Mouse (Mus musculus): ENCODE data around the gene Rassf4. TPM values are rescaled to one million over a fixed set of nuclear protein-coding genes. Genes with fewer than 3 reads are reported as not detected.
A peak's percentile ranks its signal among the peaks of the same experiment; 100 is the strongest.

Gene Rassf4
- total and polyA plus RNA-seq, 3 experiments: 5.8 to 6.4 (median 5.8) TPM

GRCm38 (mm10) chr6:116664031-116664430 lies 9.7 kb downstream of the Rassf4 start:
- 82% methylated on average over 6 of the region's 6 CpGs for WGBS
- Histone ChIP-seq H3K27me3 (ENCODE audit: control insufficient read depth, insufficient read depth, low read length) (no peaks in the 10 kb centered on the region), H3K27ac (no peak overlapping the region), H3K9ac (ENCODE audit: low read depth, low read length) (no peak overlapping the region), H3K4me1 (ENCODE audit: control insufficient read depth, insufficient read depth, low read length) (peaks cover 1% of the 10 kb centered on the region), H3K36me3 (ENCODE audit: control insufficient read depth, insufficient read depth, low read length) (no peaks in the 10 kb centered on the region), H3K4me3 (no peak overlapping the region), H3K79me2 (replicated peaks; ENCODE audit: control insufficient read depth, insufficient read depth, low read length) (no peaks in the 10 kb centered on the region)
- TF ChIP-seq POLR2A (IDR thresholded peaks at IDR 0.05; ENCODE audit: insufficient read depth, low read depth, low read length) (no peak), CTCF (IDR thresholded peaks at IDR 0.05) (no peak)
- intact Hi-C loops (cut with DNase I): no loop called here
- peak in 1 of 2 experiments; percentile 57 for DNase-seq

GRCm38 (mm10) chr6:116663364-116663763 lies 10.4 kb downstream of the Rassf4 start:
- TF ChIP-seq POLR2A (IDR thresholded peaks at IDR 0.05; ENCODE audit: insufficient read depth, low read depth, low read length) (no peak), CTCF (IDR thresholded peaks at IDR 0.05) (no peak), EP300 (IDR thresholded peaks at IDR 0.05; ENCODE audit: insufficient read depth, low read depth, low read length) (no peak)
- no peak for DNase-seq
- no peaks in the 10 kb centered on the region for H3K79me2 ChIP-seq (replicated peaks; ENCODE audit: control insufficient read depth, insufficient read depth, low read length)
- peaks cover 1% of the 10 kb centered on the region for H3K4me1 ChIP-seq (ENCODE audit: control insufficient read depth, insufficient read depth, low read length)
- 89% methylated on average over 2 of the region's 2 CpGs for WGBS
- intact Hi-C loops (cut with DNase I): no loop called here
- no peak overlapping the region for H3K4me3 ChIP-seq
- no peak overlapping the region for H3K27ac ChIP-seq
- no peak overlapping the region for H3K9ac ChIP-seq (ENCODE audit: low read depth, low read length)
- no peaks in the 10 kb centered on the region for H3K27me3 ChIP-seq (ENCODE audit: control insufficient read depth, insufficient read depth, low read length)
- no peaks in the 10 kb centered on the region for H3K36me3 ChIP-seq (ENCODE audit: control insufficient read depth, insufficient read depth, low read length)

- DNase-seq: no peak
- Histone ChIP-seq H3K36me3 (ENCODE audit: control insufficient read depth, insufficient read depth, low read length) (peaks cover 5% of the 10 kb centered on the region), H3K4me3 (peak overlapping the region; percentile 63; the same call in 1 of the 2 replicates), H3K79me2 (replicated peaks; ENCODE audit: control insufficient read depth, insufficient read depth, low read length) (no peaks in the 10 kb centered on the region), H3K27ac (peak overlapping the region; percentile 93), H3K4me1 (ENCODE audit: control insufficient read depth, insufficient read depth, low read length) (peaks cover 15% of the 10 kb centered on the region), H3K9ac (ENCODE audit: low read depth, low read length) (0 out of 2 replicates have a peak overlapping the region, but pooled peaks have one; percentile 34), H3K27me3 (ENCODE audit: control insufficient read depth, insufficient read depth, low read length) (no peaks in the 10 kb centered on the region)
- 16% methylated on average over 9 of the region's 9 CpGs for WGBS
- intact Hi-C loops (cut with DNase I): loop anchor here (1.0 to 10.0 kb wide), 4 partner anchors 19 to 111 kb away; partner anchors contain the start of gene Rassf4
- no peak for TF ChIP-seq EP300 (IDR thresholded peaks at IDR 0.05; ENCODE audit: insufficient read depth, low read depth, low read length)
- TF ChIP-seq CTCF (IDR thresholded peaks at IDR 0.05): peak; percentile 89
Measured at GRCm38 (mm10) chr6:116653684-116654454, 19.9 kb downstream of the Rassf4 start.

GRCm38 (mm10) chr6:116653191-116653590 lies 20.6 kb downstream of the Rassf4 start:
- TF ChIP-seq POLR2A (IDR thresholded peaks at IDR 0.05; ENCODE audit: insufficient read depth, low read depth, low read length): peak; percentile 30; the same call in 1 of the 2 replicates
- 0 out of 2 replicates have a peak, but pooled peaks have one; percentile 10 for TF ChIP-seq EP300 (IDR thresholded peaks at IDR 0.05; ENCODE audit: insufficient read depth, low read depth, low read length)
- no peak for TF ChIP-seq CTCF (IDR thresholded peaks at IDR 0.05)
- intact Hi-C loops (cut with DNase I): loop anchor here (5.0 to 10.0 kb wide), 2 partner anchors 36 to 112 kb away; no protein-coding TSS in a partner anchor
- Histone ChIP-seq H3K36me3 (ENCODE audit: control insufficient read depth, insufficient read depth, low read length) (peaks cover 5% of the 10 kb centered on the region), H3K27ac (peak overlapping the region; percentile 93), H3K9ac (ENCODE audit: low read depth, low read length) (peak overlapping the region; percentile 42), H3K4me1 (ENCODE audit: control insufficient read depth, insufficient read depth, low read length) (peaks cover 15% of the 10 kb centered on the region), H3K27me3 (ENCODE audit: control insufficient read depth, insufficient read depth, low read length) (no peaks in the 10 kb centered on the region), H3K79me2 (replicated peaks; ENCODE audit: control insufficient read depth, insufficient read depth, low read length) (no peaks in the 10 kb centered on the region), H3K4me3 (peak overlapping the region; percentile 63)
- 34% methylated on average over 3 of the region's 3 CpGs for WGBS
- no peak for DNase-seq

DNA sequence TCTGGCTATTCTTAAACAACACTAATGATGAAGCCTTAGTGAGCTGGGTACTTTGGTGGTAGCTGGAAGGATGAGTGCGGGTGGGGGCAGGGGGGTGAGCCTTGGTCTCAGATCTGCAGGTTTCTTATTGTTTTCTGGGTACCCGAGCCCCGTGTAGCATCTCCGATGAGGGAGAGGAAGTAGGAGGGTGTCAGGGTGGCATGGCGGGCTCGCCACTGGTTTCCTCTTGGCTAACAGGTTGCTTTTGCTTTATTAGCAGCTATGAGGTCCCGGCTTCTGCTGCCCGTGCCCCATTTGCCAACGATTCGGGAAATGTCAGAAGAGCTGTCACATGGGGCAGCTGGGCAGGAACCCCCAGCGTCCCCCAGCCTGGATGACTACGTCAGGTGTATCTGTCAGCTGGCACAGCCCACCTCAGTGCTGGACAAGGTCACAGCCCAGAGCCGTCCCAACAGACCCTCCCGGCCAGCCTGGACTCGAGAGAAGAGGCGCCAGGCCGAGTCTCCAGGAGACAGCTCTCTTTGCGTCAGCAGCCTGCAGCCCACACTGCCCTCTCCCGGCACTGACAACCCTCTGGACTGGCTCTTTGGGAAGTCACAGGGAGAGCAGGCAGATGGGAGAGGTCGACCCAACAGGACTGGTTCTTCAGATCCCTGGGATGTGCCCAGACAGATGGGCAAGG lies 22.2 kb downstream of the Rassf4 start:
- 24% methylated on average over 20 of the region's 20 CpGs for WGBS
- DNase-seq: peak; percentile 74 to 80
- Histone ChIP-seq H3K4me1 (ENCODE audit: control insufficient read depth, insufficient read depth, low read length) (peaks cover 17% of the 10 kb centered on the region), H3K9ac (ENCODE audit: low read depth, low read length) (peak overlapping the region; percentile 69), H3K27ac (peak overlapping the region; percentile 93), H3K27me3 (ENCODE audit: control insufficient read depth, insufficient read depth, low read length) (no peaks in the 10 kb centered on the region), H3K79me2 (replicated peaks; ENCODE audit: control insufficient read depth, insufficient read depth, low read length) (no peaks in the 10 kb centered on the region), H3K36me3 (ENCODE audit: control insufficient read depth, insufficient read depth, low read length) (peaks cover 5% of the 10 kb centered on the region), H3K4me3 (peak overlapping the region; percentile 63)
- TF ChIP-seq EP300 (IDR thresholded peaks at IDR 0.05; ENCODE audit: insufficient read depth, low read depth, low read length) (peak; percentile 59), CTCF (IDR thresholded peaks at IDR 0.05) (peak; percentile 83), POLR2A (IDR thresholded peaks at IDR 0.05; ENCODE audit: insufficient read depth, low read depth, low read length) (no peak)
- intact Hi-C loops (cut with DNase I): loop anchor here (1.0 to 10.0 kb wide), 3 partner anchors 19 to 113 kb away; no protein-coding TSS in a partner anchor

Measured in heart, adult 2 months (tissue).